In genomic region chr15:97337636-97338352, GRCm38 (mm10) we compare ENCODE assay signal across 7 mouse cellular contexts.
A peak's percentile ranks its signal among the peaks of the same experiment; 100 is the strongest.
DNase-seq lines count a peak whose midpoint lies in the region; ATAC-seq and TF ChIP-seq lines count a peak whose summit lies in the region.

No protein-coding gene starts in this region.

- TF ChIP-seq CTCF in E14TG2a.4 (conservative IDR thresholded peaks at IDR 0.05; ENCODE audit: low read length), result no peak

- H3K4me3 ChIP-seq in E14TG2a.4 (replicated peaks; ENCODE audit: low read length), result peak overlapping the region; percentile 46; the same call in 1 of the 2 replicates
- peak overlapping the region; percentile 44 for H3K4me3 ChIP-seq in hindbrain, embryonic 10.5 days

- H3K27ac ChIP-seq in hindbrain, embryonic 10.5 days, result peak overlapping the region; percentile 77

- no peaks in the 10 kb centered on the region for H3K36me3 ChIP-seq in E14TG2a.4 (ENCODE audit: insufficient read depth, low read length)
- H3K36me3 ChIP-seq in hindbrain, embryonic 10.5 days, result peaks cover 12% of the 10 kb centered on the region; the same call in 1 of the 2 replicates

- H3K9me3 ChIP-seq in E14TG2a.4 (ENCODE audit: low read length), result peaks cover 7% of the 10 kb centered on the region
- H3K9me3 ChIP-seq in hindbrain, embryonic 10.5 days, result peaks cover 27% of the 10 kb centered on the region

- DNase-seq in MEL-GATA-1-ER (ENCODE audit: extremely low read depth, low read depth), result peak; percentile 94
- DNase-seq in hindbrain, embryonic 10.5 days (ENCODE audit: low spot score), result peak; percentile 28
- no peak for DNase-seq in right cerebral cortex, adult 18-20 months
- no peak for DNase-seq in urinary bladder, adult 2 months (ENCODE audit: low spot score)
- no peak for DNase-seq in urinary bladder, postnatal 36 days (ENCODE audit: low spot score in 2 of 2)

- peaks cover 72% of the 10 kb centered on the region for H3K4me1 ChIP-seq in E14TG2a.4 (replicated peaks; ENCODE audit: low read depth, low read length)
- peaks cover 18% of the 10 kb centered on the region for H3K4me1 ChIP-seq in hindbrain, embryonic 10.5 days (replicated peaks)

- WGBS in hindbrain, embryonic 10.5 days, result 39% methylated on average over 14 of the region's 14 CpGs

- H3K27me3 ChIP-seq in E14TG2a.4 (ENCODE audit: insufficient read depth, low read length), result no peaks in the 10 kb centered on the region
- no peaks in the 10 kb centered on the region for H3K27me3 ChIP-seq in hindbrain, embryonic 10.5 days (ENCODE audit: insufficient read depth, poor library complexity, severe bottlenecking)

- peak; percentile 63 for ATAC-seq in megakaryocyte progenitor cell, adult 5-6 weeks (replicated peaks; ENCODE audit: poor library complexity)

Comparison
In these comparisons a context has a peak if more than half of its experiments do, and no peak if none do; other contexts are left out.
1. DNase-seq: peak in MEL-GATA-1-ER (single experiment) and hindbrain, embryonic 10.5 days (single experiment); none in right cerebral cortex, adult 18-20 months (single experiment), urinary bladder, adult 2 months (single experiment) and urinary bladder, postnatal 36 days (0 of 2).